Mouse (Mus musculus) stomach, embryonic 14.5 days (tissue): ENCODE data around the gene Runx1. TPM values are rescaled to one million over a fixed set of nuclear protein-coding genes. Genes with fewer than 3 reads are reported as not detected.

Experiments
- ATAC-seq: fragments of 200-750 bp; cut with Nextera tagmentation; 2 replicates; pipeline ENCODE4 v1.8.0; 2017; ENCODE audit warnings: low read depth, moderate TSS enrichment; ENCODE audit not compliant: insufficient number of reproducible peaks, insufficient read depth, low FRiP score
- H3K27ac ChIP-seq: fragments of 300-500 bp; sonication (generic); 2 replicates; pipeline ENCODE4 v1.5.1; 2014; ENCODE audit warnings: mild to moderate bottlenecking, low read length, moderate library complexity, mixed read lengths
- H3K27me3 ChIP-seq: fragments of 300-500 bp; sonication (generic); 2 replicates; pipeline ENCODE4 v1.6.1; 2014; ENCODE audit warnings: low read length, control low read depth, mixed read lengths; ENCODE audit not compliant: control insufficient read depth, insufficient read depth
- H3K36me3 ChIP-seq: fragments of 300-500 bp; sonication (generic); 2 replicates; pipeline ENCODE4 v1.6.1; 2014; ENCODE audit warnings: mild to moderate bottlenecking, control low read depth, low read length, moderate library complexity, mixed read lengths; ENCODE audit not compliant: control insufficient read depth, insufficient read depth
- H3K4me1 ChIP-seq: fragments of 300-500 bp; sonication (generic); 2 replicates; pipeline ENCODE4 v1.6.1; 2014; ENCODE audit warnings: low read length, control low read depth, mixed read lengths; ENCODE audit not compliant: control insufficient read depth, insufficient read depth
- H3K4me2 ChIP-seq: fragments of 300-500 bp; sonication (generic); replicated peaks from 2 replicates; pipeline ENCODE4 v1.6.1; 2014; ENCODE audit warnings: low read depth, low read length, control low read depth
- H3K4me3 ChIP-seq: fragments of 300-500 bp; sonication (generic); 2 replicates; pipeline ENCODE4 v1.5.1; 2014; ENCODE audit warnings: low read depth, low read length, control low read depth
- H3K9ac ChIP-seq: fragments of 300-500 bp; sonication (generic); replicated peaks from 2 replicates; pipeline ENCODE4 v1.6.1; 2014; ENCODE audit warnings: low read depth, mild to moderate bottlenecking, control low read depth, low read length, moderate library complexity, mixed read lengths
- H3K9me3 ChIP-seq: fragments of 300-500 bp; sonication (generic); 2 replicates; pipeline ENCODE4 v1.6.1; 2016; ENCODE audit warnings: low read depth, low read length, control low read depth; ENCODE audit not compliant: control insufficient read depth
- WGBS: fragments of 180-500 bp; shearing (Covaris S2); extraction: QIAGEN DNeasy Blood & Tissue Kit; methylation state at CpG from one replicate; pipeline ENCODE4 v1.1.7; 2014; 5-methylcytosine and 5-hydroxymethylcytosine counted together
- polyA plus RNA-seq: library from polyadenylated mRNA; unstranded; fragments of >200 nt; fragmentation: Nextera tagmentation; extraction: Ambion mirVana; gene quantifications from 2 replicates; pipeline ENCODE4 v1.2.1, GENCODE M21; 2014

The Runx1 gene
- polyA plus RNA-seq, 1 experiment from 2014 or later: 9.2 TPM

GRCm38 (mm10) chr16:92695981-92696380, 130.0 kb downstream of the Runx1 start:
- 6% methylated on average over 12 of the region's 12 CpGs for WGBS
- Histone ChIP-seq H3K27me3 (peaks cover 13% of the 10 kb centered on the region), H3K4me2 (peak overlapping the region; percentile 94), H3K27ac (no peak overlapping the region), H3K4me3 (peak overlapping the region; percentile 49), H3K36me3 (no peaks in the 10 kb centered on the region), H3K9ac (no peak overlapping the region), H3K4me1 (0 out of 2 replicates have a peak, but pooled peaks cover 4% of the 10 kb centered on the region), H3K9me3 (no peaks in the 10 kb centered on the region)
- ATAC-seq: no peak

- Histone ChIP-seq H3K27me3 (peaks cover 15% of the 10 kb centered on the region), H3K4me1 (0 out of 2 replicates have a peak, but pooled peaks cover 4% of the 10 kb centered on the region), H3K9ac (peak overlapping the region; percentile 25; the same call in 1 of the 2 replicates), H3K4me2 (peak overlapping the region; percentile 94), H3K4me3 (peak overlapping the region; percentile 49), H3K27ac (no peak overlapping the region), H3K9me3 (no peaks in the 10 kb centered on the region), H3K36me3 (no peaks in the 10 kb centered on the region)
- no peak for ATAC-seq
- WGBS: under 1% methylated on average over 43 of the region's 43 CpGs
Measured at GRCm38 (mm10) chr16:92695200-92695921, 130.6 kb downstream of the Runx1 start.

GRCm38 (mm10) chr16:92694496-92695106, 131.3 kb downstream of the Runx1 start:
- 2% methylated on average over 16 of the region's 19 CpGs for WGBS

GRCm38 (mm10) chr16:92690759-92691158, 135.2 kb downstream of the Runx1 start:
- Histone ChIP-seq H3K4me3 (no peak overlapping the region), H3K27me3 (peaks cover 7% of the 10 kb centered on the region), H3K9ac (no peak overlapping the region), H3K4me1 (0 out of 2 replicates have a peak, but pooled peaks cover 3% of the 10 kb centered on the region), H3K4me2 (no peak overlapping the region), H3K9me3 (no peaks in the 10 kb centered on the region), H3K36me3 (no peaks in the 10 kb centered on the region), H3K27ac (no peak overlapping the region)
- WGBS: 77% methylated on average over 7 of the region's 7 CpGs
- ATAC-seq: no peak

More at GRCm38 (mm10) chr16:92694496-92695106, 131.3 kb downstream of the Runx1 start:
- Histone ChIP-seq H3K36me3 (no peaks in the 10 kb centered on the region), H3K4me3 (peak overlapping the region; percentile 49), H3K9ac (peak overlapping the region; percentile 25; the same call in 1 of the 2 replicates), H3K27me3 (peaks cover 12% of the 10 kb centered on the region), H3K27ac (no peak overlapping the region), H3K4me1 (0 out of 2 replicates have a peak, but pooled peaks cover 3% of the 10 kb centered on the region), H3K4me2 (peak overlapping the region; percentile 94), H3K9me3 (no peaks in the 10 kb centered on the region)
- ATAC-seq: no peak

- no peaks in the 10 kb centered on the region for H3K9me3 ChIP-seq
- ATAC-seq: no peak
- no peak overlapping the region for H3K4me2 ChIP-seq
- H3K27ac ChIP-seq: no peak overlapping the region
- peaks cover 15% of the 10 kb centered on the region for H3K4me1 ChIP-seq
- peaks cover 7% of the 10 kb centered on the region for H3K27me3 ChIP-seq
- no peak overlapping the region for H3K9ac ChIP-seq
- no peaks in the 10 kb centered on the region for H3K36me3 ChIP-seq
- 91% methylated on average over 21 of the region's 21 CpGs for WGBS
- H3K4me3 ChIP-seq: no peak overlapping the region
Measured at GRCm38 (mm10) chr16:92688941-92689340, 137.0 kb downstream of the Runx1 start.

- H3K4me1 ChIP-seq: peaks cover 19% of the 10 kb centered on the region
- 0 out of 2 replicates have a peak, but pooled peaks cover 3% of the 10 kb centered on the region for H3K27me3 ChIP-seq
- no peaks in the 10 kb centered on the region for H3K36me3 ChIP-seq
- no peak overlapping the region for H3K9ac ChIP-seq
- WGBS: 65% methylated on average over 10 of the region's 10 CpGs
- H3K4me2 ChIP-seq: no peak overlapping the region
- H3K27ac ChIP-seq: no peak overlapping the region
- no peak overlapping the region for H3K4me3 ChIP-seq
- 0 out of 2 replicates have a peak, but pooled peaks have one; percentile 68 for ATAC-seq
- no peaks in the 10 kb centered on the region for H3K9me3 ChIP-seq
Measured at GRCm38 (mm10) chr16:92686978-92687377, 139.0 kb downstream of the Runx1 start.

GRCm38 (mm10) chr16:92685766-92686315, 140.1 kb downstream of the Runx1 start:
- H3K4me1 ChIP-seq: peaks cover 19% of the 10 kb centered on the region
- no peaks in the 10 kb centered on the region for H3K9me3 ChIP-seq
- 0 out of 2 replicates have a peak, but pooled peaks cover under 1% of the 10 kb centered on the region for H3K27me3 ChIP-seq
- 44% methylated on average over 6 of the region's 6 CpGs for WGBS
- H3K4me3 ChIP-seq: no peak overlapping the region
- peak overlapping the region; percentile 66 for H3K27ac ChIP-seq
- no peak for ATAC-seq
- H3K9ac ChIP-seq: no peak overlapping the region
- no peak overlapping the region for H3K4me2 ChIP-seq
- no peaks in the 10 kb centered on the region for H3K36me3 ChIP-seq

- peak overlapping the region; percentile 48; the same call in 1 of the 2 replicates for H3K27ac ChIP-seq
- no peaks in the 10 kb centered on the region for H3K27me3 ChIP-seq
- ATAC-seq: no peak; the same call in 1 of the 2 replicates
- H3K9me3 ChIP-seq: no peaks in the 10 kb centered on the region
- no peak overlapping the region for H3K9ac ChIP-seq
- H3K4me1 ChIP-seq: peaks cover 19% of the 10 kb centered on the region
- peak overlapping the region; percentile 5 for H3K4me2 ChIP-seq
- 52% methylated on average over 21 of the region's 21 CpGs for WGBS
- H3K4me3 ChIP-seq: no peak overlapping the region
- H3K36me3 ChIP-seq: no peaks in the 10 kb centered on the region
Measured at GRCm38 (mm10) chr16:92684423-92685211, 141.3 kb downstream of the Runx1 start.
